Mouse (Mus musculus) ES-E14 (cell line): ENCODE measurements at regions not wholly inside any gene's neighbourhood (a gene's known extent, or its start where the extent isn't known, plus 50 kb on each side); places are given as distances from the start of the nearest gene placed in this dataset.

Experiments used
- CHD2 ChIP-seq: IDR thresholded peaks from 2 replicates; pipeline ENCODE4 v1.6.1; 2014; ENCODE audit warnings: mild to moderate bottlenecking, low read depth, low read length, inconsistent platforms
- HCFC1 ChIP-seq: IDR thresholded peaks from 2 replicates; pipeline ENCODE4 v1.6.1; 2012; ENCODE audit warnings: low read length, inconsistent platforms, borderline replicate concordance; ENCODE audit not compliant: insufficient read depth
- MAFK ChIP-seq: IDR thresholded peaks from 2 replicates; pipeline ENCODE4 v1.6.1; 2014; ENCODE audit warnings: mild to moderate bottlenecking, low read depth, low read length, inconsistent platforms; ENCODE audit not compliant: insufficient read depth
- ZC3H11A ChIP-seq: IDR thresholded peaks from 2 replicates; pipeline ENCODE4 v1.6.1; 2012; ENCODE audit warnings: low read depth, mild to moderate bottlenecking, inconsistent platforms, low read length, borderline replicate concordance
- ZNF384 ChIP-seq: IDR thresholded peaks from 2 replicates; pipeline ENCODE4 v1.6.1; 2012; ENCODE audit warnings: low read depth, low read length, inconsistent platforms

DNA sequence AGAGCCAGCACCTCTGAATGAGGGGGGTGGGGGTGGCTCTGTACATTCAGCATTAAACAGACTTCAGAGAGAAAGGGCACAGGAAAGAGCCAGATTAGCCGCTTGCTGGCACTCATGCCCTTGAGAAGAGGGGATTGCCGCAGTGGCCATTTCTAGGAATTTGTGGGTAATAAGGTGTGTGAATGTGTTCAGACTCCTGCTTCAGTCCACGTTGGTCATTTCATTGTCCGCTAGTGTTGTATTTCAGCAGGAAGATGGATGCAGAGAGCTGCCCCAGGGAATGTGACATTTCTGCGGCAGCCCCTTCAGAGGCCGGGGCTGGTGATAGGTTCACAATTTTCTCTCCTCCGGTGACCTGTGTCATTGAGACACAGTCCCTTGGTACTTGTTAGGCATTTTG is 247.1 kb upstream of the Kcnab2 start:
- TF ChIP-seq MAFK (no peak), CHD2 (no peak), ZNF384 (no peak), HCFC1 (no peak), ZC3H11A (no peak)
